Mouse (Mus musculus): ENCODE results near the gene Zfp473.
A peak's percentile ranks its signal among the peaks of the same experiment; 100 is the strongest.
"Not testable (repeated sequence)": the region's sequence is repeated elsewhere in the genome, so short reads cannot be mapped to it uniquely, and the experiment has no call there.

Gene Zfp473

GRCm38 (mm10) chr7:44750950-44751349, at the start of gene Zfp473:
Gene Zfp473, minus strand, starts transcription at chr7:44751050.
- not testable (repeated sequence) for DNase-seq (ENCODE audit: low spot score)

- no peak for DNase-seq (ENCODE audit: low spot score)
Measured at GRCm38 (mm10) chr7:44792781-44793180, 41.9 kb upstream of the Zfp473 start.

GRCm38 (mm10) chr7:44790066-44790465, 39.2 kb upstream of the Zfp473 start:
- DNase-seq (ENCODE audit: low spot score), result no peak

- DNase-seq (ENCODE audit: low spot score), result no peak
Measured at GRCm38 (mm10) chr7:44789531-44789930, 38.7 kb upstream of the Zfp473 start.

- DNase-seq (ENCODE audit: low spot score), result no peak
Measured at GRCm38 (mm10) chr7:44780101-44780500, 29.3 kb upstream of the Zfp473 start.

- no peak for DNase-seq (ENCODE audit: low spot score)
Measured at GRCm38 (mm10) chr7:44776849-44777498, 26.1 kb upstream of the Zfp473 start.

- DNase-seq (ENCODE audit: low spot score), result no peak
Measured at GRCm38 (mm10) chr7:44772591-44773204, 21.8 kb upstream of the Zfp473 start.

GRCm38 (mm10) chr7:44770046-44770578, 19.3 kb upstream of the Zfp473 start:
- DNase-seq (ENCODE audit: low spot score), result no peak

GRCm38 (mm10) chr7:44768129-44768528, 17.3 kb upstream of the Zfp473 start:
- DNase-seq (ENCODE audit: low spot score), result no peak

GRCm38 (mm10) chr7:44760366-44760765, 9.5 kb upstream of the Zfp473 start:
- no peak for DNase-seq (ENCODE audit: low spot score)

GRCm38 (mm10) chr7:44757164-44757563, 6.3 kb upstream of the Zfp473 start:
- no peak for DNase-seq (ENCODE audit: low spot score)

- DNase-seq (ENCODE audit: low spot score), result peak; percentile 96
Measured at GRCm38 (mm10) chr7:44748101-44749044, 2.5 kb downstream of the Zfp473 start, which contains the start of gene Vrk3. Gene Vrk3, plus strand, starts transcription at chr7:44748413.

- no peak for DNase-seq (ENCODE audit: low spot score)
Measured at GRCm38 (mm10) chr7:44747115-44747514, 3.7 kb downstream of the Zfp473 start.

GRCm38 (mm10) chr7:44745076-44745475, 5.8 kb downstream of the Zfp473 start:
- peak; percentile 68 for DNase-seq (ENCODE audit: low spot score)

- DNase-seq (ENCODE audit: low spot score), result no peak
Measured at GRCm38 (mm10) chr7:44744270-44744669, 6.6 kb downstream of the Zfp473 start.

GRCm38 (mm10) chr7:44741361-44741760, 9.5 kb downstream of the Zfp473 start:
- no peak for DNase-seq (ENCODE audit: low spot score)

- no peak for DNase-seq (ENCODE audit: low spot score)
Measured at GRCm38 (mm10) chr7:44733723-44734122, 17.1 kb downstream of the Zfp473 start.

GRCm38 (mm10) chr7:44728082-44728975, 22.5 kb downstream of the Zfp473 start:
- DNase-seq (ENCODE audit: low spot score), result no peak

GRCm38 (mm10) chr7:44727151-44727550, 23.7 kb downstream of the Zfp473 start:
- DNase-seq (ENCODE audit: low spot score), result no peak

- DNase-seq (ENCODE audit: low spot score), result peak; percentile 15
Measured at GRCm38 (mm10) chr7:44726343-44726742, 24.5 kb downstream of the Zfp473 start.

GRCm38 (mm10) chr7:44724316-44724715, 26.5 kb downstream of the Zfp473 start:
- peak; percentile 7 for DNase-seq (ENCODE audit: low spot score)

All from layer of hippocampus, adult 11-12 months (tissue).